ENCODE assay signal across 9 mouse cellular contexts in the genomic region with DNA sequence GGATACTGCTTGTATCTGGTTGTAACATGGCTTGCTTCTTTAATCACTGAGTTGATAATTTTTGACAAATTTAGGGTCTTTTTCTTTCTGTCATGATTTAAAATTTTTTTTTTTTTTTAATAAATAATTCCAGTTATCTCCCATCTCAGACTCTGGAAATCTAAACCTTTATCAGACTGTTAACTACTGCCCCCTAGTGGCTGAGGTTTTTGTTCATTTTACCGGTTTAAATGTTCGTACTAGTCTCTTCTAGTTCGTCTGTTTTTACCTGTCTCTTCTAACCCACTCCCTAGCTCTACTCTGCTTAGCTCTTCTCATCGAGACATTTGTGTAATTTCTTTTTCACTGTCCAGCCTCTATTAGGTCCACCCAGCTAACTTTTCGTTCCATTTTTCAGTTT.
DNase-seq lines count a peak whose midpoint lies in the region; ATAC-seq lines count a peak whose summit lies in the region.
"Had no signal": no experiment of that assay in that cellular context is flagged by ENCODE, and none has a peak within 500 bp of the region (broad histone marks: within the 10 kb centered on the region; RNA-seq: fewer than 3 reads in every experiment).

No protein-coding gene starts in this region.

- H3K27me3 ChIP-seq in hindbrain, embryonic 11.5 days (ENCODE audit: control insufficient read depth, insufficient read depth, low read length): no peaks in the 10 kb centered on the region
- no peaks in the 10 kb centered on the region for H3K27me3 ChIP-seq in hindbrain, embryonic 12.5 days
- H3K27me3 ChIP-seq: embryonic facial prominence, embryonic 13.5 days had no signal

- peak; percentile 80 for DNase-seq in hindbrain, embryonic 11.5 days (ENCODE audit: low spot score)
- DNase-seq in lung, postnatal 10 days: peak; percentile 32
- no peak for DNase-seq in lung, adult 18-20 months
- peak; percentile 45 for DNase-seq in adipocyte (ENCODE audit: low spot score)
- DNase-seq in retina, embryonic 14.5 days (ENCODE audit: low spot score): peak; percentile 81
- DNase-seq in neural tube, embryonic 10.5 days (ENCODE audit: extremely low spot score, low spot score): no peak
- no peak for DNase-seq in urinary bladder, postnatal 4 days (ENCODE audit: low spot score in 2 of 2)

- ATAC-seq in hindbrain, embryonic 11.5 days (ENCODE audit: low FRiP score): no peak
- no peak for ATAC-seq in hindbrain, embryonic 12.5 days (ENCODE audit: low FRiP score)

- no peaks in the 10 kb centered on the region for H3K9me3 ChIP-seq in hindbrain, embryonic 11.5 days (ENCODE audit: control insufficient read depth, low read length)
- H3K9me3 ChIP-seq in hindbrain, embryonic 12.5 days (replicated peaks): no peaks in the 10 kb centered on the region
- H3K9me3 ChIP-seq: embryonic facial prominence, embryonic 13.5 days had no signal

- no peak overlapping the region for H3K4me2 ChIP-seq in hindbrain, embryonic 11.5 days (replicated peaks; ENCODE audit: low read depth, low read length)
- no peak overlapping the region for H3K4me2 ChIP-seq in hindbrain, embryonic 12.5 days (replicated peaks)
- H3K4me2 ChIP-seq: embryonic facial prominence, embryonic 13.5 days had no signal

- no peak overlapping the region for H3K27ac ChIP-seq in hindbrain, embryonic 11.5 days (ENCODE audit: low read depth, low read length)
- H3K27ac ChIP-seq in hindbrain, embryonic 12.5 days: no peak overlapping the region
- H3K27ac ChIP-seq: embryonic facial prominence, embryonic 13.5 days had no signal

- no peaks in the 10 kb centered on the region for H3K4me1 ChIP-seq in hindbrain, embryonic 11.5 days (replicated peaks; ENCODE audit: control insufficient read depth, insufficient read depth, low read length)
- H3K4me1 ChIP-seq in hindbrain, embryonic 12.5 days: peaks cover 11% of the 10 kb centered on the region
- H3K4me1 ChIP-seq: embryonic facial prominence, embryonic 13.5 days had no signal

- no peak overlapping the region for H3K4me3 ChIP-seq in hindbrain, embryonic 11.5 days (ENCODE audit: low read depth, low read length)
- H3K4me3 ChIP-seq in hindbrain, embryonic 12.5 days: no peak overlapping the region
- H3K4me3 ChIP-seq: embryonic facial prominence, embryonic 13.5 days had no signal

- H3K36me3 ChIP-seq in hindbrain, embryonic 11.5 days (ENCODE audit: control insufficient read depth, insufficient read depth, low read length): no peaks in the 10 kb centered on the region
- H3K36me3 ChIP-seq in hindbrain, embryonic 12.5 days: no peaks in the 10 kb centered on the region
- H3K36me3 ChIP-seq: embryonic facial prominence, embryonic 13.5 days had no signal

- WGBS in hindbrain, embryonic 11.5 days: 42% methylated on average over 5 of the region's 5 CpGs
- 36% methylated on average over 5 of the region's 5 CpGs for WGBS in hindbrain, embryonic 12.5 days

- H3K9ac ChIP-seq in hindbrain, embryonic 11.5 days (ENCODE audit: low read depth, low read length): no peak overlapping the region
- H3K9ac ChIP-seq in hindbrain, embryonic 12.5 days: no peak overlapping the region
- H3K9ac ChIP-seq: embryonic facial prominence, embryonic 13.5 days had no signal

Comparison
In these comparisons a context has a peak if more than half of its experiments do, and no peak if none do; other contexts are left out.
1. DNase-seq: peak in hindbrain, embryonic 11.5 days (single experiment), lung, postnatal 10 days (single experiment), adipocyte (single experiment) and retina, embryonic 14.5 days (single experiment); none in lung, adult 18-20 months (0 of 2), neural tube, embryonic 10.5 days (single experiment) and urinary bladder, postnatal 4 days (0 of 2).